Mouse (Mus musculus): ENCODE measurements around the gene Tcf15. TPM values are rescaled to one million over a fixed set of nuclear protein-coding genes. Genes with fewer than 3 reads are reported as not detected.

The Tcf15 gene
- polyA plus RNA-seq, 1 experiment from 2014 or later = 13.1 TPM

DNA sequence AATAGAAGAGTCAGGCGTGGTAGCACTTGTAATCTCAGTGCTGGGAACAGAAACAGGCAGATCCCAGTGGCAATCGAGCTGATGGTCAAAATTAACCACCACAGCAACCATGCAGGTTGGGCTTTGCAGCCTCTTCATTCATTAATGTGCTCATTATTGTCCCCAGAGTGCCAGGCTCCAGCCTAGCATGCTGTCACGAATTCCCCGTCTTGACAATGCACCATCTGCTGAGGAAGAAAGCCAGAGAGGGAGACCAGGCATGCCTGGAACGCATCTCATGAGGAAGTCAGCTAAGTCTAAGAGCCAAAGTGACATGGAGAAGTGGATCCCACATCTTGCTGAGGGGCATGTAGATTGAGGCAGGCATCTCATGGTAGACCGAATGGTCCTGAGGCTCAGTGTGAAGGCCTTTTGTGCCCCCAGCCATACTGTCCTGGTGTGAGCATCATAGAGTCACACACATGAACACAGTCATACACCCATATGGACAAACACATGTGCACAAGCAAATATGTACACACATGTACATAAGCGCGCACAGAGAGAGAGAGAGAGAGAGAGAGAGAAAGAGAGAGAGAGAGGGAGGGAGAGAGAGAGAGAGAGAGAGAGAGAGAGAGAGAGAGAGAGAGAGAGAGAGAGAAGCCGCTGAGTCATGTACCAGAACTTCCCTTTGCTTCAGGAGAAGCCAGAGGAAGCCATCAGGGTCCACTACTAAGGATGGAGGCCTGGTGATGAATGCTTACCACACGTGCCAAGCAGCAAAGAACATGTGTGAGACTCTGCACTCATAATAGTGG, 4.0 kb upstream of the Tcf15 start:
- 68% methylated on average over 10 of the region's 10 CpGs for WGBS
- no peak overlapping the region for H3K9ac ChIP-seq (ENCODE audit: low read depth, low read length)
- no peak overlapping the region for H3K4me3 ChIP-seq (ENCODE audit: low read depth, low read length)
- no peak overlapping the region for H3K27ac ChIP-seq (ENCODE audit: low read depth, low read length)
- no peak overlapping the region for H3K4me2 ChIP-seq (replicated peaks; ENCODE audit: low read depth, low read length)
- no peaks in the 10 kb centered on the region for H3K9me3 ChIP-seq (ENCODE audit: control insufficient read depth, low read length)
- no peak for ATAC-seq (ENCODE audit: low FRiP score)
- no peaks in the 10 kb centered on the region for H3K36me3 ChIP-seq (ENCODE audit: control insufficient read depth, insufficient read depth, low read length)
- H3K27me3 ChIP-seq (ENCODE audit: control insufficient read depth, insufficient read depth, low read length) = peaks cover 14% of the 10 kb centered on the region
- DNase-seq (ENCODE audit: low spot score) = peak; percentile 26
- H3K4me1 ChIP-seq (replicated peaks; ENCODE audit: control insufficient read depth, insufficient read depth, low read length) = peaks cover 7% of the 10 kb centered on the region; the same call in 1 of the 2 replicates

DNA sequence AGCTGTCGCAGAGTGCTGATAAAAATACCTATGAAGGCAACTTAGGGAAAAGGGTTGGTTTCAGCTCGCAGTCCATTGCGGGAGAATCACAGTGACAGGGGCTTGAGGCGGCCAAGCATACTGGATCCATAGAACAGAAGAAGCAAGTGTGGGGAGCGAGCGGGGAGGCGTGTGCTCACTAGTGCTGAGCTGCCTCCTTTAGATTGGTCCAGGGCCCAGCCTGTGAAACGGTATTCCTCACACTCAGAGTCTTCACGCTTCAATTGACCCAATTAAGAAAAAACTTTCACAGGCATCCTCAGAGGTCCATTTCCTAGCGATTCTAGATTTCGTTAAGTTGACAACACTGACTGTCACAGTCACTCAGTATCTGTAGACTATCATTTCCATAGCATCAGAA, 2.4 kb upstream of the Tcf15 start:
- 38% methylated on average over 11 of the region's 11 CpGs for WGBS
- ATAC-seq (ENCODE audit: low FRiP score) (no peak), DNase-seq (ENCODE audit: low spot score) (no peak)
- H3K4me3 ChIP-seq (ENCODE audit: low read depth, low read length) = no peak overlapping the region
- peaks cover 7% of the 10 kb centered on the region for H3K4me1 ChIP-seq (replicated peaks; ENCODE audit: control insufficient read depth, insufficient read depth, low read length)
- H3K9ac ChIP-seq (ENCODE audit: low read depth, low read length) = no peak overlapping the region
- H3K9me3 ChIP-seq (ENCODE audit: control insufficient read depth, low read length) = no peaks in the 10 kb centered on the region
- no peak overlapping the region for H3K27ac ChIP-seq (ENCODE audit: low read depth, low read length)
- no peaks in the 10 kb centered on the region for H3K36me3 ChIP-seq (ENCODE audit: control insufficient read depth, insufficient read depth, low read length)
- peaks cover 20% of the 10 kb centered on the region for H3K27me3 ChIP-seq (ENCODE audit: control insufficient read depth, insufficient read depth, low read length)
- no peak overlapping the region for H3K4me2 ChIP-seq (replicated peaks; ENCODE audit: low read depth, low read length)

DNA sequence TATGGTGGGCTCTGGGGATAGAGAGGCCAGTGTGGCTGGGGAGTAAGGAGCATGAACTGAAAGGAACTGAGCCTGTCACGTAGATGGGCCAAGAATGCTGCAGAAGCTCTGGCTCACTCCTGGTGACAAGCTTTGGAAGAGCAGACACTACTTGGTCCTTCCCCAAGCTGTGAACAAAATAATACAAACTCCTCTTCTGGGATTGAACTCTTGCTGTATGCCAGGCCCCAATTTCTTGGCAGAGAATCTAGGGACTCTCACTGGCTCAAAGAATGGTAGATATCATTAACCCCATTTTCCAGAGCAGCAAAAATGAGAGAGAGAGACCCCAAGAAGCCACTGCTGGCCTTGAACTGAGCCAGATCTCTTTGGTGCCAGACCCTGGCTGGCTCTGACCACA, 1.9 kb upstream of the Tcf15 start:
- no peaks in the 10 kb centered on the region for H3K36me3 ChIP-seq (ENCODE audit: control insufficient read depth, insufficient read depth, low read length)
- no peak for ATAC-seq (ENCODE audit: low FRiP score)
- peaks cover 20% of the 10 kb centered on the region for H3K27me3 ChIP-seq (ENCODE audit: control insufficient read depth, insufficient read depth, low read length)
- peak overlapping the region; percentile 27; the same call in 1 of the 2 replicates for H3K4me3 ChIP-seq (ENCODE audit: low read depth, low read length)
- no peak overlapping the region for H3K9ac ChIP-seq (ENCODE audit: low read depth, low read length)
- H3K4me2 ChIP-seq (replicated peaks; ENCODE audit: low read depth, low read length) = peak overlapping the region; percentile 90; the same call in 1 of the 2 replicates
- no peaks in the 10 kb centered on the region for H3K9me3 ChIP-seq (ENCODE audit: control insufficient read depth, low read length)
- H3K27ac ChIP-seq (ENCODE audit: low read depth, low read length) = peak overlapping the region; percentile 51
- DNase-seq (ENCODE audit: low spot score) = no peak
- 29% methylated on average over 1 of the region's 1 CpGs for WGBS
- peaks cover 7% of the 10 kb centered on the region for H3K4me1 ChIP-seq (replicated peaks; ENCODE audit: control insufficient read depth, insufficient read depth, low read length)

DNA sequence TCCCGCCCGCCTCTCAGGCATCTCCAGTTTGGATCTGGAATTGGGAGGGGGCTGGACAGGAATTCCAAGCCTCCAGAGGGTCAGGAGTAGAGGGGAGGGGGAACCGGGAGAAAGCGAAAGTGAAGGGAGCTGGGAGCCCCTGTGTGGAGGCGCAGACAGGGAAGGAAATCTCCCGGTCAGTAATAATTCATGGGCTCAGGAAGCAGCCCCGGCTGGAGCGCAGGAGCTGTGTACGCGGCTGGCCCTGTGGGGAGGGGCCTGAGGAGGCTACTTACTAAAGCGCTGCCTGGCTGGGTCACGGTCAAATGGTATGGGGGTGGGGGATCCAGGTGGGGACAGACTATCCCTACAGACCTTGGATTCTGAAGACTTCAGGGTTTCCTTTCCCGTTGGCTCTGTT, 1.3 kb upstream of the Tcf15 start:
- 2% methylated on average over 13 of the region's 13 CpGs for WGBS
- Histone ChIP-seq H3K27ac (ENCODE audit: low read depth, low read length) (peak overlapping the region; percentile 51), H3K4me2 (replicated peaks; ENCODE audit: low read depth, low read length) (peak overlapping the region; percentile 90), H3K9me3 (ENCODE audit: control insufficient read depth, low read length) (no peaks in the 10 kb centered on the region), H3K36me3 (ENCODE audit: control insufficient read depth, insufficient read depth, low read length) (no peaks in the 10 kb centered on the region), H3K4me1 (replicated peaks; ENCODE audit: control insufficient read depth, insufficient read depth, low read length) (peaks cover 7% of the 10 kb centered on the region), H3K27me3 (ENCODE audit: control insufficient read depth, insufficient read depth, low read length) (peaks cover 20% of the 10 kb centered on the region), H3K4me3 (ENCODE audit: low read depth, low read length) (peak overlapping the region; percentile 27), H3K9ac (ENCODE audit: low read depth, low read length) (peak overlapping the region; percentile 44)
- ATAC-seq (ENCODE audit: low FRiP score) (peak; percentile 64), DNase-seq (ENCODE audit: low spot score) (peak; percentile 71)

DNA sequence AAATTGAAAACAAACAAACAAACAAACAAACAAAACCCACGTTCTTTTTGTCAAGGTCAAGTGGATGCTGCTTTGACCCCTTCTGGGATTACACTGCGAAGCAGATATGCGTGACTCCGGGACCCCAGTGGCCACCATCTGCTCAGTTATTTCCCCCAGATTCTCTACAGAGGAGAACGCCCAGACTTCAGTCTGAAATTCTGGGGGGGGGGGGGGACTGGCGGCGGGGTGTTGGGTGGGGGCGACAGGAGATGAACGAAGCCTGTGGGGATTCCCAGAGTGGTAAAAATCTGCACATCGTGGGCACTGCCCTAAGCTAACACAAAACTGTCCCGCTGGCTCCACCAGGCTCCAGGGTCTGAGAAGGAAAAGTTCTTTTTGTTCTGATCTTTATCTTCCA, 790 bp upstream of the Tcf15 start:
- Histone ChIP-seq H3K27me3 (ENCODE audit: control insufficient read depth, insufficient read depth, low read length) (peaks cover 20% of the 10 kb centered on the region), H3K4me1 (replicated peaks; ENCODE audit: control insufficient read depth, insufficient read depth, low read length) (peaks cover 7% of the 10 kb centered on the region), H3K36me3 (ENCODE audit: control insufficient read depth, insufficient read depth, low read length) (no peaks in the 10 kb centered on the region), H3K9me3 (ENCODE audit: control insufficient read depth, low read length) (no peaks in the 10 kb centered on the region), H3K4me2 (replicated peaks; ENCODE audit: low read depth, low read length) (peak overlapping the region; percentile 90; the same call in 1 of the 2 replicates), H3K4me3 (ENCODE audit: low read depth, low read length) (no peak overlapping the region), H3K27ac (ENCODE audit: low read depth, low read length) (no peak overlapping the region), H3K9ac (ENCODE audit: low read depth, low read length) (no peak overlapping the region)
- DNase-seq (ENCODE audit: low spot score) (no peak), ATAC-seq (ENCODE audit: low FRiP score) (no peak)
- WGBS = 1% methylated on average over 11 of the region's 11 CpGs

DNA sequence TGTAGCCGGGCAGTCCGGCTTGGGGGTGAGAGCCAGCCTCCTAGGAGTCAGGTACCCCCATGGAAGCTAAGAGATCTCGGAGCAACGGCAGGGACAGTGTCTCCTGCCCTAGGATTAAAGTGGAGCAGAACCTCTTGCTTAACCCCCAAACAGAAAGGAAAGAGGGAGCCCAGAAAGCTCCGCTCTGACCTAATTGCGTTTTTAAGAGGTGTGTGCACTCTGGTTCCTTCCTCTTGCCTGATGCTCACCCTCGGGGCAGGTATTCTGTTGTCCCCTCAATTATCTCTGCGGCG, 743 bp downstream of the Tcf15 start:
- peak overlapping the region; percentile 61 for H3K9ac ChIP-seq (ENCODE audit: low read depth, low read length)
- H3K27me3 ChIP-seq (ENCODE audit: control insufficient read depth, insufficient read depth, low read length) = peaks cover 20% of the 10 kb centered on the region
- H3K4me3 ChIP-seq (ENCODE audit: low read depth, low read length) = peak overlapping the region; percentile 47
- ATAC-seq (ENCODE audit: low FRiP score) (no peak), DNase-seq (ENCODE audit: low spot score) (no peak)
- no peaks in the 10 kb centered on the region for H3K36me3 ChIP-seq (ENCODE audit: control insufficient read depth, insufficient read depth, low read length)
- no peaks in the 10 kb centered on the region for H3K9me3 ChIP-seq (ENCODE audit: control insufficient read depth, low read length)
- H3K4me2 ChIP-seq (replicated peaks; ENCODE audit: low read depth, low read length) = peak overlapping the region; percentile 90
- 0 out of 2 replicates have a peak overlapping the region, but pooled peaks have one; percentile 24 for H3K27ac ChIP-seq (ENCODE audit: low read depth, low read length)
- peaks cover 7% of the 10 kb centered on the region for H3K4me1 ChIP-seq (replicated peaks; ENCODE audit: control insufficient read depth, insufficient read depth, low read length)
- WGBS = 16% methylated on average over 9 of the region's 9 CpGs

DNA sequence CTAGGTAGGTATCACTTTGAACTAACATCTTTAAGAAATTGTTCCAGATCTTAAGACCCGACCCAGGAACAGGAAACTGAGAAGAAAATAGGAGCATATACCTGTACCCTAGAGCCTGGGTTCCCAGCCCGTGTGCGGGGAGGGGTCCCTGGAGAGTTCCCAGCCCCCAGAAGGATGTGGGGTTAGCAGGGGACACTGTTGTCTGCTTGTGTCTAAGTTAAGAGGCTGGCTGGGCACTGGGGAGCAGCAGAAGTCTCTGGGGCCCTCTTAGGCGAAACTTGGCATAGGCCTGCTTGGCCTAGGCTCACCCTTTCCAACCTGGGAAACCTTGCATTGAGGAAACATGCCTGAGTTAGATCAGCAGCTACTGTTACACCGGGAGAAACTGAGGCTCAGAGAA, 1.1 kb downstream of the Tcf15 start:
- Histone ChIP-seq H3K27ac (ENCODE audit: low read depth, low read length) (no peak overlapping the region), H3K9me3 (ENCODE audit: control insufficient read depth, low read length) (no peaks in the 10 kb centered on the region), H3K36me3 (ENCODE audit: control insufficient read depth, insufficient read depth, low read length) (no peaks in the 10 kb centered on the region), H3K9ac (ENCODE audit: low read depth, low read length) (peak overlapping the region; percentile 61), H3K4me1 (replicated peaks; ENCODE audit: control insufficient read depth, insufficient read depth, low read length) (peaks cover 5% of the 10 kb centered on the region), H3K4me3 (ENCODE audit: low read depth, low read length) (peak overlapping the region; percentile 47), H3K4me2 (replicated peaks; ENCODE audit: low read depth, low read length) (peak overlapping the region; percentile 90), H3K27me3 (ENCODE audit: control insufficient read depth, insufficient read depth, low read length) (peaks cover 20% of the 10 kb centered on the region)
- ATAC-seq (ENCODE audit: low FRiP score) (no peak), DNase-seq (ENCODE audit: low spot score) (no peak)
- 57% methylated on average over 5 of the region's 5 CpGs for WGBS

DNA sequence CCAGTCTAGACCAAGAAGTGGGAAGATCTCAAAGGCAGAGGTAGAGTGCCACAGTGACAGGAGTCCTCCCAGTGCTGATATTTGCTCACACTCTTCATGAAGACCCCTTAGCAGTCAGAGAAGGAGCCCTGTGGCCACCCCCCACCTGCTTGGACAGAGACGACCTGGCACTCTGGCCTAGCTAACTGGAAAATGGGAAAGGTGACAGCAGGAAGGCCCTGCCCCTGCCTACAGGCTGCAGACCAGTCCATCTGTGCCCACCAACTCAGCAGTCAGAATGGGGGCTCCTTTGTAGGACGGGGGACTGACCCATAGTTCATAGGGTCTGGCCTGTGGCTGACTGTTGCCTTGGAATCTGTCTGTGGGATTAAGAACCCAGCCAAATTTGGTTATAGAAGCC, 2.4 kb downstream of the Tcf15 start:
- 77% methylated on average over 2 of the region's 2 CpGs for WGBS
- no peak overlapping the region for H3K4me2 ChIP-seq (replicated peaks; ENCODE audit: low read depth, low read length)
- H3K27me3 ChIP-seq (ENCODE audit: control insufficient read depth, insufficient read depth, low read length) = peaks cover 20% of the 10 kb centered on the region
- H3K9me3 ChIP-seq (ENCODE audit: control insufficient read depth, low read length) = no peaks in the 10 kb centered on the region
- no peak for DNase-seq (ENCODE audit: low spot score)
- no peaks in the 10 kb centered on the region for H3K36me3 ChIP-seq (ENCODE audit: control insufficient read depth, insufficient read depth, low read length)
- H3K27ac ChIP-seq (ENCODE audit: low read depth, low read length) = no peak overlapping the region
- H3K9ac ChIP-seq (ENCODE audit: low read depth, low read length) = no peak overlapping the region
- no peak overlapping the region for H3K4me3 ChIP-seq (ENCODE audit: low read depth, low read length)
- no peak for ATAC-seq (ENCODE audit: low FRiP score)
- H3K4me1 ChIP-seq (replicated peaks; ENCODE audit: control insufficient read depth, insufficient read depth, low read length) = peaks cover 5% of the 10 kb centered on the region

DNA sequence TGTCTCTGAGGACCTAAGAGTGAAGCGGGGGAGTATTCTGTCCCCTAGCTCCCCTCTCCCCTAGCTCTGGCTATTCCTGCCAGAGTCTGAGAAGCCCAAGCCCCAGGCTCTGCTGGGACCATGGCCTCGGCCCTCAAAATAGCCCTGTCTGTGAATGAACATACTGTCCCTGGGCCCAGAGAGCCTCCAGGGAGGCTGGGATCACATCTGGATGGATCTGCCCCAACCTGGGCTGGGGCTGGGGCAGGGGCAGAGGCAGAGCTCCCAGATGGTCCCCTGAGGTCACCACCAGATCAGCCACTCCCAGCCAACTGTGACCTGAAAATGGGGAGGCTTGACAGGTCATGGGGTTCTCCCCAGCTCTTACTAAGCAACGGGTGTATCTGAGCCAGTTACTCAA, 3.7 kb downstream of the Tcf15 start:
- Histone ChIP-seq H3K36me3 (ENCODE audit: control insufficient read depth, insufficient read depth, low read length) (no peaks in the 10 kb centered on the region), H3K4me1 (replicated peaks; ENCODE audit: control insufficient read depth, insufficient read depth, low read length) (peaks cover 5% of the 10 kb centered on the region), H3K4me3 (ENCODE audit: low read depth, low read length) (no peak overlapping the region), H3K27ac (ENCODE audit: low read depth, low read length) (no peak overlapping the region), H3K9me3 (ENCODE audit: control insufficient read depth, low read length) (no peaks in the 10 kb centered on the region), H3K9ac (ENCODE audit: low read depth, low read length) (no peak overlapping the region), H3K4me2 (replicated peaks; ENCODE audit: low read depth, low read length) (no peak overlapping the region), H3K27me3 (ENCODE audit: control insufficient read depth, insufficient read depth, low read length) (peaks cover 20% of the 10 kb centered on the region)
- no peak for ATAC-seq (ENCODE audit: low FRiP score)
- DNase-seq (ENCODE audit: low spot score) = no peak
- WGBS = 74% methylated on average over 3 of the region's 3 CpGs
